ENCODE assay signal across 24 mouse cellular contexts in the genomic region with DNA sequence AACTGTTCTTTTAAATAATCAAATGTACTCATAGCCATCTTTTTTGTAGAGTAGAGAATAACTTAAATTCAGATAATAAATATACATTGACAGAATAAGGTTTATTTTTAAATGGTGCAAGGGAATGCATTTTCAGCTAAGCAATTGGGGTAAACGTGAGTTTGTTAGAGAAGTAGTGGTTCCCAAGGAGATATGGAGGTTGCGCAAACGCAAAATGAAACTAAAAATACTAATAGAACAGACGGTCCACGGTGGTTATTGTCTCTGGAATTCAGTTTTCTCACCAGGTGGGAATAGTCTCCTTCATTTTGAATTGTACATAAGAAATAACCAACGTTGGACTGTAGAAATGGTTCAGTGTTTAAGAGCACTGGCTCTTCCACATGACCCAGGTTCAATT. TPM values are rescaled to one million over a fixed set of nuclear protein-coding genes. Genes with fewer than 3 reads are reported as not detected.
"Had no signal": no experiment of that assay in that cellular context is flagged by ENCODE, and none has a peak within 500 bp of the region (broad histone marks: within the 10 kb centered on the region; RNA-seq: fewer than 3 reads in every experiment).

No protein-coding gene starts in this region.

- H3K4me1 ChIP-seq: kidney, embryonic 15.5 days; limb, embryonic 12.5 days; limb, embryonic 15.5 days; liver, embryonic 12.5 days; liver, embryonic 15.5 days; midbrain, embryonic 10.5 days; midbrain, embryonic 13.5 days; neural tube, embryonic 13.5 days; stomach, embryonic 15.5 days had no signal

- H3K27me3 ChIP-seq: kidney, embryonic 15.5 days; limb, embryonic 12.5 days; limb, embryonic 15.5 days; liver, embryonic 12.5 days; liver, embryonic 15.5 days; midbrain, embryonic 13.5 days; neural tube, embryonic 13.5 days; stomach, embryonic 15.5 days had no signal

- ATAC-seq: liver, embryonic 12.5 days; midbrain, embryonic 13.5 days; midbrain, embryonic 16.5 days had no signal

- H3K36me3 ChIP-seq: kidney, embryonic 15.5 days; limb, embryonic 12.5 days; limb, embryonic 15.5 days; liver, embryonic 12.5 days; liver, embryonic 15.5 days; midbrain, embryonic 10.5 days; midbrain, embryonic 13.5 days; neural tube, embryonic 13.5 days; stomach, embryonic 15.5 days had no signal

- H3K4me3 ChIP-seq: kidney, embryonic 15.5 days; limb, embryonic 12.5 days; limb, embryonic 15.5 days; liver, embryonic 12.5 days; liver, embryonic 15.5 days; megakaryocyte, embryonic 14.5 days; midbrain, embryonic 10.5 days; midbrain, embryonic 13.5 days; myocyte; neural tube, embryonic 13.5 days; stomach, embryonic 15.5 days had no signal

- H3K4me2 ChIP-seq: kidney, embryonic 15.5 days; limb, embryonic 12.5 days; limb, embryonic 15.5 days; liver, embryonic 12.5 days; liver, embryonic 15.5 days; midbrain, embryonic 13.5 days; neural tube, embryonic 13.5 days; stomach, embryonic 15.5 days had no signal

- H3K27ac ChIP-seq: kidney, embryonic 15.5 days; limb, embryonic 12.5 days; limb, embryonic 15.5 days; liver, embryonic 12.5 days; liver, embryonic 15.5 days; midbrain, embryonic 10.5 days; midbrain, embryonic 13.5 days; neural tube, embryonic 13.5 days; stomach, embryonic 15.5 days had no signal

- H3K9ac ChIP-seq: kidney, embryonic 15.5 days; limb, embryonic 12.5 days; limb, embryonic 15.5 days; liver, embryonic 12.5 days; liver, embryonic 15.5 days; midbrain, embryonic 13.5 days; neural tube, embryonic 13.5 days; stomach, embryonic 15.5 days had no signal

- H3K9me3 ChIP-seq: kidney, embryonic 15.5 days; limb, embryonic 12.5 days; limb, embryonic 15.5 days; liver, embryonic 12.5 days; liver, embryonic 15.5 days; midbrain, embryonic 10.5 days; midbrain, embryonic 13.5 days; neural tube, embryonic 13.5 days; stomach, embryonic 15.5 days had no signal

- DNase-seq: kidney, adult 8-10 months; kidney, postnatal 10 days; kidney, postnatal 36 days; left cerebral cortex, postnatal 4 days; lung, adult 2 months; lung, postnatal 14 days; lung, postnatal 4 days; retina, postnatal 1 day; right cerebral cortex, postnatal 25 days; spleen, adult 18-20 months; thymus, postnatal 25 days had no signal

RNA-seq across cellular contexts. Expression of gene Cdnf, which starts 13.5 kb away (rescaled TPM):
- total RNA-seq: monocyte, adult 5-6 weeks had no signal
